Mouse (Mus musculus): ENCODE measurements around the gene Farsb.

The Farsb gene

GRCm38 (mm10) chr1:78395737-78396136, 93.0 kb downstream of the Farsb start:
- POLR2A ChIA-PET, result interaction anchor here in 1 of 4 experiments (0.6 kb wide), 1 partner anchor 621 kb away, joined by 3 read pairs; no protein-coding TSS in a partner anchor
- CTCF ChIA-PET, result no interaction called here

DNA sequence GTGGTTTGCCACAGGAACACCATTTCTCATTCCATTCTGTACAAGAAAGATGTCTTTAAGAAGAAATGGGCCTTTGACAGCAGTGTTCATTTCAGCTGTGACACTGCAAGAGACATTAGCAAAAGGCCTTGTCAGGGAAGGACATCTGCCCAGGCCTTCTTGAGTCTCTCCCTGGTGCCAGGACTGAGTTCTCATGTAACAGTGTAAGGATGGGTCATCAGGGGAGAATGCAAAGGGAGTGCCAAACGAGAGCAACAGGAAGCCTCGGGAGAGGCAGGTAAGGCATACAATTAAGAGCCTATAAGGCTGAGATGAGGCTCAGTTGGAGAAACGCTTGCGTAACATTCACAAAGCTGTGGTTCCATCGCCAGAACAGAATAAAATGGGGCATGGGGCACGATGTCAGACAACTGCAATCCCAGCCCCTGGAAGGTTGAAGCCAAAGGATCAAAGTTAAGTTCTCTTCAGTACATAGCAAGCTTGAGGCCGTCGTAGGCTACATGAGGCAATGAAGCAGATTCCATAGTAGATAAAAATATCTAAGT, 93.4 kb downstream of the Farsb start:
- POLR2A ChIA-PET, result interaction anchor here in 1 of 4 experiments (0.6 kb wide), 1 partner anchor 620 kb away, joined by 3 read pairs; no protein-coding TSS in a partner anchor

GRCm38 (mm10) chr1:78388848-78389247, 99.8 kb downstream of the Farsb start:
- ChIA-PET CTCF (no interaction called here), POLR2A (no interaction called here)

More for the DNA sequence above, 93.4 kb downstream of the Farsb start:
- CTCF ChIA-PET, result interaction anchor here in 1 of 4 experiments (0.7 kb wide), 1 partner anchor 225 kb away, joined by 3 read pairs; no protein-coding TSS in a partner anchor

- CTCF ChIA-PET, result no interaction called here
- POLR2A ChIA-PET, result no interaction called here
Measured at GRCm38 (mm10) chr1:78387854-78388253, 100.8 kb downstream of the Farsb start.

- POLR2A ChIA-PET, result interaction anchor here in 1 of 4 experiments (0.5 kb wide), 1 partner anchor 433 kb away, joined by 3 read pairs; no protein-coding TSS in a partner anchor
- CTCF ChIA-PET, result interaction anchor here in 1 of 4 experiments (0.6 kb wide), 1 partner anchor 171 kb away, joined by 8 read pairs; no protein-coding TSS in a partner anchor
Measured at GRCm38 (mm10) chr1:78380950-78381349, 107.7 kb downstream of the Farsb start.

DNA sequence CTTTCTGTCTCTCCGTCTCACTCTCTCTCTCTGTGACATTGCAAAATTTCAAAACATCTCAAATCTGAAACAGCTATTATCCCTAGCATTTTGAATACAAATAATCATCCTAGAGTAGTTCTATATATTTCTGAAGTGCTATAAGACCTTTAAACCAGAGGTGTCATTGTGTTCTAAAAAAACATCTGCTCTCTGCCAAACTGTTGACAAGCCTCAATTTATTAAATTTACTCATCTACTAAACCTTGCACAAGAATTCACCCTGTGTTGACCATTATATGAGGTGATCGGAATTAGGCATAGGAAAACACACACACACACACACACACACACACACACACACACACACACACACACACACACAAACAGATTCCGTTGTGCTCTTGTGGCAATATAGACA, 113.6 kb downstream of the Farsb start:
- ChIA-PET CTCF (no interaction called here), POLR2A (interaction anchor here in 1 of 4 experiments (0.5 kb wide), 1 partner anchor 12 kb away, joined by 4 read pairs; no protein-coding TSS in a partner anchor)

GRCm38 (mm10) chr1:78373836-78374235, 114.9 kb downstream of the Farsb start:
- ChIA-PET CTCF (no interaction called here), POLR2A (no interaction called here)

- CTCF ChIA-PET, result no interaction called here
- POLR2A ChIA-PET, result no interaction called here
Measured at GRCm38 (mm10) chr1:78372316-78372715, 116.4 kb downstream of the Farsb start.

DNA sequence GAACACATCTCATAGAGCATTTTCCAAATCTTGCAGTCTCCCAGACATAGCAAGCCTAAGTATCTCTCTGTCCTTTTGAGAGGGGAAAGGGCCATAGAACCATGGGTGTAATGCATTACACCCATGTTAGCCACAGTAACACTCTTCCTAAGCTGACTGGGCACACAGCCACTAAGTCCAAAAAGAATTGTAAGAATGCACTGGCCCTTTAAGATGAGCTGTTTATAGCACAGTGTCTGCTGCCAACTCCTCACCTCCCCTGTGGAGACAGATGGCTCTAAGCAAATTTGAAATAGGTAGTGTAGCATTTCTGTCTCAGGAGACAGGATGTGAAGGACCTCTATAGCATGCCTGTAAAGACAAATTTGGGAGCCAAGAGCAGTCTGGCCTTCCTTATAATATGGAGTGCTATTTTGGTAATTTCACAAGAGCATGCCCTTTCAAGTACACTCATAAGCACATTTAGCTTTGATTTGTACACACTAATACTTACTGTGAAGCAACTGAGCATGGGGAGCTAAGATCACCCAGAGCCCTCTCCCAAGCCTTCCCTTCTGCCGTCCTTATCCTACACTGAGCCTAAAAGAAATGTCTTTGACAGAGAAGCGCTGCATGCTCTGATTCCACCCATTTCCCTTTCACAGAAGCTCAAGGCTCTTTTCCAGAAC, 117.0 kb downstream of the Farsb start:
- POLR2A ChIA-PET, result no interaction called here
- CTCF ChIA-PET, result no interaction called here

- ChIA-PET CTCF (interaction anchor here in 1 of 4 experiments (0.6 kb wide), 1 partner anchor 54 kb away, joined by 11 read pairs; no protein-coding TSS in a partner anchor), POLR2A (no interaction called here)
Measured at GRCm38 (mm10) chr1:78370121-78370520, 118.6 kb downstream of the Farsb start.

All from embryonic stem cell, embryonic (primary cell).